Comparison of ENCODE assay signal across 10 mouse cellular contexts in genomic region chr8:126298296-126299093, GRCm38 (mm10). TPM values are rescaled to one million over a fixed set of nuclear protein-coding genes. Genes with fewer than 3 reads are reported as not detected.
DNase-seq lines count a peak whose midpoint lies in the region; ATAC-seq and TF ChIP-seq lines count a peak whose summit lies in the region.
"Had no signal": no experiment of that assay in that cellular context is flagged by ENCODE, and none has a peak within 500 bp of the region (broad histone marks: within the 10 kb centered on the region; RNA-seq: fewer than 3 reads in every experiment).

Gene Slc35f3 (plus strand): TSS chr8:126298558.

- H3K79me2 ChIP-seq in heart, adult 2 months (replicated peaks; ENCODE audit: control insufficient read depth, insufficient read depth, low read length), result no peaks in the 10 kb centered on the region

- no peak; the same call in 1 of the 2 replicates for ATAC-seq in heart, embryonic 14.5 days (ENCODE audit: insufficient number of reproducible peaks, insufficient read depth, low FRiP score, low read depth)
- no peak; the same call in 1 of the 2 replicates for ATAC-seq in liver, embryonic 11.5 days (replicated peaks; ENCODE audit: low FRiP score)
- ATAC-seq in neural tube, embryonic 11.5 days (ENCODE audit: insufficient read depth, low FRiP score, low TSS enrichment), result peak; percentile 48; the same call in 1 of the 2 replicates

- peaks cover 9% of the 10 kb centered on the region for H3K27me3 ChIP-seq in heart, adult 2 months (ENCODE audit: control insufficient read depth, insufficient read depth, low read length)
- H3K27me3 ChIP-seq in heart, embryonic 14.5 days (ENCODE audit: control insufficient read depth, insufficient read depth, low read length), result peaks cover 38% of the 10 kb centered on the region
- H3K27me3 ChIP-seq in liver, embryonic 11.5 days (replicated peaks; ENCODE audit: control insufficient read depth, insufficient read depth, low read length), result peaks cover 31% of the 10 kb centered on the region
- peaks cover 18% of the 10 kb centered on the region for H3K27me3 ChIP-seq in neural tube, embryonic 11.5 days (ENCODE audit: control insufficient read depth, insufficient read depth, low read length)

- DNase-seq in heart, adult 2 months, result peak in 1 of 2 experiments; percentile 18
- no peak for DNase-seq in heart, adult 11 months
- DNase-seq in embryo, embryonic 10 days (ENCODE audit: low spot score), result peak; percentile 48
- DNase-seq in kidney, postnatal 10 days, result peak; percentile 75
- DNase-seq in liver, embryonic 11.5 days (ENCODE audit: low spot score), result peak; percentile 56
- peak; percentile 34 for DNase-seq in neural tube, embryonic 11.5 days (ENCODE audit: low spot score)
- peak; percentile 12 for DNase-seq in yolk sac, embryonic 10.5 days (ENCODE audit: low spot score)

- TF ChIP-seq POLR2A in heart, adult 2 months (IDR thresholded peaks at IDR 0.05; ENCODE audit: insufficient read depth, low read depth, low read length), result no peak

- H3K9ac ChIP-seq in heart, adult 2 months (ENCODE audit: low read depth, low read length), result no peak within 1 kb of the TSS
- peak within 1 kb of the TSS; percentile 49 for H3K9ac ChIP-seq in heart, embryonic 14.5 days (ENCODE audit: low read length)
- H3K9ac ChIP-seq in liver, embryonic 11.5 days (ENCODE audit: low read depth, low read length), result no peak within 1 kb of the TSS
- peak within 1 kb of the TSS; percentile 46 for H3K9ac ChIP-seq in neural tube, embryonic 11.5 days (ENCODE audit: low read length)

- no peak for TF ChIP-seq CTCF in heart, adult 2 months (IDR thresholded peaks at IDR 0.05)

- no peak for TF ChIP-seq EP300 in heart, adult 2 months (IDR thresholded peaks at IDR 0.05; ENCODE audit: insufficient read depth, low read depth, low read length)

- peak within 1 kb of the TSS; percentile 27; the same call in 1 of the 2 replicates for H3K4me3 ChIP-seq in heart, adult 2 months
- peak within 1 kb of the TSS; percentile 28 to 50 for H3K4me3 ChIP-seq in heart, embryonic 14.5 days (ENCODE audit: control insufficient read depth in 1 of 2, insufficient read depth in 1 of 2, low read depth in 1 of 2, low read length in 2 of 2)
- H3K4me3 ChIP-seq in liver, embryonic 11.5 days (ENCODE audit: low read depth, low read length), result peak within 1 kb of the TSS; percentile 46
- peak within 1 kb of the TSS; percentile 45 for H3K4me3 ChIP-seq in neural tube, embryonic 11.5 days (ENCODE audit: low read depth, low read length)

- no peaks in the 10 kb centered on the region for H3K4me1 ChIP-seq in heart, adult 2 months (ENCODE audit: control insufficient read depth, insufficient read depth, low read length)
- peaks cover 0 to 9% of the 10 kb centered on the region in 2 experiments; a peak in 1 of 4 replicates for H3K4me1 ChIP-seq in heart, embryonic 14.5 days (ENCODE audit: control insufficient read depth in 2 of 2, insufficient read depth in 2 of 2, low read length in 2 of 2)
- H3K4me1 ChIP-seq in liver, embryonic 11.5 days (replicated peaks; ENCODE audit: control insufficient read depth, insufficient read depth, low read length), result no peaks in the 10 kb centered on the region
- H3K4me1 ChIP-seq in neural tube, embryonic 11.5 days (ENCODE audit: control insufficient read depth, insufficient read depth, low read length), result 0 out of 2 replicates have a peak, but pooled peaks cover 4% of the 10 kb centered on the region

- no peak within 1 kb of the TSS for H3K27ac ChIP-seq in heart, adult 2 months
- no peak within 1 kb of the TSS for H3K27ac ChIP-seq in heart, embryonic 14.5 days (replicated peaks in 1 of 2; ENCODE audit: control insufficient read depth in 1 of 2, insufficient read depth in 1 of 2, low read depth in 2 of 2, low read length in 2 of 2)
- no peak within 1 kb of the TSS for H3K27ac ChIP-seq in liver, embryonic 11.5 days (ENCODE audit: low read depth, low read length)
- no peak within 1 kb of the TSS for H3K27ac ChIP-seq in neural tube, embryonic 11.5 days (ENCODE audit: low read depth, low read length)

- no peaks in the 10 kb centered on the region for H3K9me3 ChIP-seq in heart, embryonic 14.5 days (ENCODE audit: control insufficient read depth, low read length)
- no peaks in the 10 kb centered on the region for H3K9me3 ChIP-seq in liver, embryonic 11.5 days (ENCODE audit: control insufficient read depth, low read length)
- no peaks in the 10 kb centered on the region for H3K9me3 ChIP-seq in neural tube, embryonic 11.5 days (ENCODE audit: control insufficient read depth, low read length)

- intact Hi-C loops in heart, adult 2 months (cut with DNase I), result no loop called here

- H3K4me2 ChIP-seq in heart, embryonic 14.5 days (ENCODE audit: low read length), result peak within 1 kb of the TSS; percentile 72
- H3K4me2 ChIP-seq in liver, embryonic 11.5 days, result peak within 1 kb of the TSS; percentile 59
- H3K4me2 ChIP-seq in neural tube, embryonic 11.5 days (ENCODE audit: low read depth), result peak within 1 kb of the TSS; percentile 75

- 3% methylated on average over 60 of the region's 72 CpGs for WGBS in heart, adult 2 months
- 2% methylated on average over 60 of the region's 72 CpGs for WGBS in heart, embryonic 14.5 days
- WGBS in liver, embryonic 11.5 days, result 2% methylated on average over 72 of the region's 72 CpGs
- 2% methylated on average over 71 of the region's 72 CpGs for WGBS in neural tube, embryonic 11.5 days

- no peaks in the 10 kb centered on the region for H3K36me3 ChIP-seq in heart, adult 2 months (ENCODE audit: control insufficient read depth, insufficient read depth, low read length)
- no peaks in the 10 kb centered on the region for H3K36me3 ChIP-seq in heart, embryonic 14.5 days (ENCODE audit: control insufficient read depth, insufficient read depth, low read length)
- no peaks in the 10 kb centered on the region for H3K36me3 ChIP-seq in liver, embryonic 11.5 days (ENCODE audit: control insufficient read depth, insufficient read depth, low read length)
- H3K36me3 ChIP-seq in neural tube, embryonic 11.5 days (ENCODE audit: control insufficient read depth, insufficient read depth, low read length), result no peaks in the 10 kb centered on the region

RNA-seq across cellular contexts. Expression of gene Slc35f3, which starts in this region (rescaled TPM):
- not detected for total RNA-seq in heart, adult 2 months (2021)
- polyA plus RNA-seq in heart, adult 2 months (2012; rRNA removed), result not detected in 2 replicates
- polyA plus RNA-seq in heart, embryonic 14.5 days (2014; fragmentation: Nextera tagmentation; extraction: Ambion mirVana), result not detected in 2 replicates
- 0.07 TPM in 1 of 2 replicates, not detected in the other for polyA plus RNA-seq in liver, embryonic 11.5 days (2014; fragmentation: Nextera tagmentation; extraction: Ambion mirVana)
- 0.09 TPM in 2 replicates for polyA plus RNA-seq in neural tube, embryonic 11.5 days (2014; fragmentation: Nextera tagmentation; extraction: Ambion mirVana)
- total RNA-seq: hematopoietic stem cell, adult 5-6 weeks had no signal
- polyA plus RNA-seq: C2C12 had no signal

Comparison
In these comparisons a context has a peak if more than half of its experiments do, and no peak if none do; other contexts are left out.
1. Peak in DNase-seq, H3K4me3 ChIP-seq and H3K4me2 ChIP-seq in liver, embryonic 11.5 days; RNA of the gene not detected or under 1 TPM.
2. Peak in DNase-seq, ATAC-seq, H3K4me3 ChIP-seq, H3K9ac ChIP-seq and H3K4me2 ChIP-seq in neural tube, embryonic 11.5 days; RNA of the gene not detected or under 1 TPM.